ENCODE assay signal across 11 mouse cellular contexts in the genomic region with DNA sequence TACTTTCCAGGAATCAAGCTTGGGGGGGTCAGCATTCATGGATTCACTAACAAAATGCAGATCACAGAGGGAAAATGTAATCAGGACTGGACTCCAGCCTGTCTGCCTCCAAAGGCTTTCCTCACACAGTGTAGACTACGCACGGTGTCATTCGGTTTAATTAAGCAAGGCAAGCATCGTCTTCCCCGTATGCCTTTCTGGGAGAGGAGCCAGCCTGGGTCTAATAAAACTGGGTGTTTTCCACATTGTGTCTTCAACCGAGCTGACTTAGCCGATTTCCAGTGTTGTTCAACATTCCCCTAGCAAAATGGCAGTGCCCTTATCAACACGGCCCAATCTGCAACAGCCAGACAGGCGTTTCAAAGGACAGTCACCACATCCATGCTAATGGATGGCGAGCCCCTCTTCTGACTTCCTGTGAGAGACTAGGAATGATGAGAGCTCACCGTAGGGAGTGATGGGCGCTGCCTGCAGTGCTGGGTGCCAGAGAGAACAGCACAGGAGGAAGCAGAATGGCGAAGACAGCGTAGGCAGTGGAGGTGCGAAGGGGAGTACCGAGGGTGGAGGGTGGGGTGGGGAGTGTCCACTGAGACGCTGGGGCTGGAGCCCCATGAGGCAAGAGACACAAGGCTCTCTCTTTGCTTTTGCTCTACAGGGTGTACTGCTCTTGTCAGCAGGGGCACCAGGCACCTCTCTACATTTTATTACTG.
DNase-seq lines count a peak whose midpoint lies in the region; TF ChIP-seq lines count a peak whose summit lies in the region.
"Had no signal": no experiment of that assay in that cellular context is flagged by ENCODE, and none has a peak within 500 bp of the region (broad histone marks: within the 10 kb centered on the region; RNA-seq: fewer than 3 reads in every experiment).

No protein-coding gene starts in this region.

- H3K4me1 ChIP-seq in kidney, adult 2 months (ENCODE audit: control insufficient read depth, insufficient read depth, low read length) = peaks cover 4% of the 10 kb centered on the region; the same call in 1 of the 2 replicates

- no peak for TF ChIP-seq POLR2A in kidney, adult 2 months (IDR thresholded peaks at IDR 0.05; ENCODE audit: low read depth, low read length)

- H3K27ac ChIP-seq in kidney, adult 2 months (ENCODE audit: insufficient read depth, low read depth, low read length) = no peak overlapping the region

- H3K36me3 ChIP-seq in kidney, adult 2 months (ENCODE audit: control insufficient read depth, insufficient read depth, low read length) = no peaks in the 10 kb centered on the region

- no peak for TF ChIP-seq CTCF in kidney, adult 2 months (conservative IDR thresholded peaks at IDR 0.05; ENCODE audit: insufficient read depth, insufficient read length, low read depth, low read length)

- WGBS in kidney, adult 2 months = 65% methylated on average over 17 of the region's 17 CpGs
- WGBS in large intestine, adult 2 months = 29% methylated on average over 17 of the region's 17 CpGs

- H3K27me3 ChIP-seq in kidney, adult 2 months (replicated peaks; ENCODE audit: control insufficient read depth, insufficient read depth, low read length) = no peaks in the 10 kb centered on the region

- DNase-seq in kidney, adult 2 months = peak; percentile 30
- DNase-seq in kidney, adult 9 months = no peak
- peak; percentile 14 for DNase-seq in Muller cell, postnatal 12 days (ENCODE audit: inconsistent ontology term)
- peak; percentile 48 for DNase-seq in ZHBTc4 (ENCODE audit: low read depth, low spot score)
- peak; percentile 38 for DNase-seq in large intestine, adult 2 months (ENCODE audit: low read depth, low spot score)
- no peak for DNase-seq in lung, postnatal 25 days (ENCODE audit: low spot score)
- DNase-seq in gastrocnemius, adult 18-20 months (ENCODE audit: low spot score) = no peak
- DNase-seq: gastrocnemius, postnatal 36 days; liver; lung, postnatal 10 days had no signal

- H3K4me3 ChIP-seq in kidney, adult 2 months (ENCODE audit: insufficient read depth, low read depth, low read length) = no peak overlapping the region
- H3K4me3 ChIP-seq: erythroblast, embryonic 14.5 days had no signal

Comparison
In these comparisons a context has a peak if more than half of its experiments do, and no peak if none do; other contexts are left out.
1. DNase-seq: peak in kidney, adult 2 months (single experiment), Muller cell, postnatal 12 days (single experiment), ZHBTc4 (single experiment) and large intestine, adult 2 months (single experiment); none in kidney, adult 9 months (single experiment), lung, postnatal 25 days (single experiment) and gastrocnemius, adult 18-20 months (single experiment).